Mouse (Mus musculus) forebrain, embryonic 11.5 days (tissue): Measurements from ENCODE around the gene H13. TPM values are rescaled to one million over a fixed set of nuclear protein-coding genes. Genes with fewer than 3 reads are reported as not detected.

Source experiments
- ATAC-seq: fragments of 200-750 bp; cut with Nextera tagmentation; replicated peaks from 2 replicates; pipeline ENCODE4 v1.8.0; 2017; ENCODE audit warnings: moderate TSS enrichment; ENCODE audit not compliant: low FRiP score
- DNase-seq: peaks from one replicate; pipeline ENCODE4 v3.0.0-alpha.2; 2017; ENCODE audit warnings: low spot score
- H3K27ac ChIP-seq: fragments of 300-500 bp; sonication (generic); 2 replicates; pipeline ENCODE4 v1.5.1; 2014; ENCODE audit warnings: low read depth, low read length
- H3K27me3 ChIP-seq: fragments of 300-500 bp; sonication (generic); 2 replicates; pipeline ENCODE4 v1.6.1; 2014; ENCODE audit warnings: mild to moderate bottlenecking, low read length, mixed read lengths; ENCODE audit not compliant: control insufficient read depth, insufficient read depth
- H3K36me3 ChIP-seq: fragments of 300-500 bp; sonication (generic); 2 replicates; pipeline ENCODE4 v1.6.1; 2014; ENCODE audit warnings: mild to moderate bottlenecking, low read length, moderate library complexity, mixed read lengths; ENCODE audit not compliant: control insufficient read depth, insufficient read depth
- H3K4me1 ChIP-seq: fragments of 300-500 bp; sonication (generic); replicated peaks from 2 replicates; pipeline ENCODE4 v1.6.1; 2014; ENCODE audit warnings: low read length, mixed read lengths; ENCODE audit not compliant: control insufficient read depth, insufficient read depth
- H3K4me2 ChIP-seq: fragments of 300-500 bp; sonication (generic); 2 replicates; pipeline ENCODE4 v1.6.1; 2014; ENCODE audit warnings: low read depth, mild to moderate bottlenecking, low read length, moderate library complexity, mixed read lengths; ENCODE audit not compliant: severe bottlenecking
- H3K4me3 ChIP-seq: fragments of 300-500 bp; sonication (generic); 2 replicates; pipeline ENCODE4 v1.5.1; 2014; ENCODE audit warnings: low read depth, low read length
- H3K9ac ChIP-seq: fragments of 300-500 bp; sonication (generic); 2 replicates; pipeline ENCODE4 v1.6.1; 2014; ENCODE audit warnings: low read length
- H3K9me3 ChIP-seq: fragments of 300-500 bp; sonication (generic); 2 replicates; pipeline ENCODE4 v1.6.1; 2016; ENCODE audit warnings: low read length, mixed read lengths; ENCODE audit not compliant: control insufficient read depth
- WGBS: fragments of 180-500 bp; shearing (Covaris S2); extraction: QIAGEN DNeasy Blood & Tissue Kit; methylation state at CpG from one replicate; pipeline ENCODE4 v1.1.7; 2014; 5-methylcytosine and 5-hydroxymethylcytosine counted together
- polyA plus RNA-seq: library from polyadenylated mRNA; unstranded; fragments of >200 nt; fragmentation: Nextera tagmentation; extraction: Ambion mirVana; gene quantifications from 2 replicates; pipeline ENCODE4 v1.2.1, GENCODE M21; 2014

The H13 gene
- polyA plus RNA-seq, 1 experiment from 2014 or later: 110 TPM

DNA sequence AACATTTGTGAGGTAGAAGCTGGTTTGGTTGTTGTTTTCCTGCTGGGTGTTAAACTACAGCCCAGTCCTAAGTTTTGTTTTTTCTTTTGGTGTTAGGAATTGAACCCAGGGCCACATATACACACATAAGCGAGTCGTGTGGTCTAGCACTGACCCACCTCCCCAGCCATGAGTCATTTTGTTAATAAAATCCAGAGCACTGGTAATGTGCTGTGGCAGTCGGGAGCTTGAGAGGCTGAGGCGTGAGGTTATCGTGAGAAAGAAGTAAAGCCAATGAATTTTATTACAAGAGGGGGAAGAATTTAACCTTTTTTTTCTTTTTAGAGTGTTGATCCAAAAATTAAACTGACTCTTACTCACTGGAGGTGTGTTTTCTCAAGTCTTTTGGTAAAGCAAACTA, 13.8 kb downstream of the H13 start:
- Histone ChIP-seq H3K9me3 (no peaks in the 10 kb centered on the region), H3K27me3 (no peaks in the 10 kb centered on the region), H3K36me3 (peaks cover 43% of the 10 kb centered on the region), H3K4me2 (no peak overlapping the region), H3K27ac (no peak overlapping the region), H3K4me1 (no peaks in the 10 kb centered on the region), H3K9ac (no peak overlapping the region), H3K4me3 (no peak overlapping the region)
- 92% methylated on average over 5 of the region's 5 CpGs for WGBS
- no peak for ATAC-seq
- no peak for DNase-seq

- Histone ChIP-seq H3K4me3 (peak overlapping the region; percentile 11), H3K36me3 (peaks cover 37% of the 10 kb centered on the region), H3K4me2 (peak overlapping the region; percentile 38; the same call in 1 of the 2 replicates), H3K27ac (peak overlapping the region; percentile 15; the same call in 1 of the 2 replicates), H3K27me3 (no peaks in the 10 kb centered on the region), H3K9me3 (no peaks in the 10 kb centered on the region), H3K4me1 (no peaks in the 10 kb centered on the region), H3K9ac (peak overlapping the region; percentile 12; the same call in 1 of the 2 replicates)
- WGBS: 62% methylated on average over 12 of the region's 12 CpGs
- DNase-seq (no peak), ATAC-seq (peak; percentile 36)
These were observed 17.1 kb downstream of the H13 start for GRCm38 (mm10) chr2:152686399-152686798.

DNA sequence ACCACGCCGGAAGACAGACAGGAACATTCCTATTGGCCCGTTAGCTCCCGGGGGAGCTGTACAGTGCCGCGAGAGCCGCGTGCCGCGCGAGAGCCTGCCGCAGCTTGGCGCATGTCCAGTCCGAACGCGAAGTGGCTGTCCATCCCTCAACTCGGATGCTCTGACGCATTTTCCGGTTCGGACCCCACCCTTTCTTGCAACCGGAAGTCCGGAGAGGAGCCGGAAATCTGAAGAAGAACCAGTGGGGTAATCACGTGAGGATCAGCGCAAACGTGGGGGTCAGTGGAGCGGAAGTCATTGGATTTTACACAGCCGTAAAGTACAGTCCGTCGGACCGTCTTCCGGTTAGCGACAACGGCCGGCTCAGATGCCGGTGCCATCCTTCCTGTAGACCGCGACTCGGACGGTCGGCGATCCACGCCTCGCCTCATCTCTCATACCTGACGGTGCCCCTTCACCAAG, 17.6 kb downstream of the H13 start, which contains the start of gene Mcts2:
Mcts2 (plus strand) TSS at position 230 of the 462 bp plus-strand sequence.
- Histone ChIP-seq H3K9me3 (no peaks in the 10 kb centered on the region), H3K4me2 (peak within 1 kb of the TSS; percentile 63), H3K27me3 (no peaks in the 10 kb centered on the region), H3K4me1 (no peaks in the 10 kb centered on the region), H3K36me3 (peaks cover 37% of the 10 kb centered on the region), H3K4me3 (peak within 1 kb of the TSS; percentile 35), H3K9ac (peak within 1 kb of the TSS; percentile 43; the same call in 1 of the 2 replicates), H3K27ac (peak within 1 kb of the TSS; percentile 15; the same call in 1 of the 2 replicates)
- DNase-seq (peak; percentile 94), ATAC-seq (peak; percentile 97)
- WGBS: 50% methylated on average over 45 of the region's 45 CpGs

- H3K9ac ChIP-seq: no peak overlapping the region
- WGBS: 77% methylated on average over 7 of the region's 7 CpGs
These were observed 22.4 kb downstream of the H13 start for GRCm38 (mm10) chr2:152691564-152692217.

DNA sequence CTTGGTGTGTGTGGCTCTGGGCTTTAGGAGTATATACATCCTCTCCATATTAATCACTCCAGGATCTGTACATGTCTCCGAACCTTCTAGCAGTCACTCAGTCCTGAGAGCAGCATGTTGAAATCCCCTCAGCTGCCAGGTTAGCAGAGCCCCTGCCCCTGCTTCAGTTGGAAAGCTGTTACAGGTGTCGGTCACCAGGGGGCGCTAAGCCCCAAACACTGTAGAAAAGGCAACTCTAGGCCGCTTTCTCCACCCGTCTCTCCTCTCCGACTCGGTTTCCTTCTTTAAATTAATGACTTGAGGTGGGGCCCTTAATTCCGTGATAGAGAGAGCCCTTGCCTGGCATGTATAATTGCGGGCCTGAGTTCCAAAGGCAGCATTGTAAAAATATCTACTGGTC, 24.0 kb downstream of the H13 start:
- peak; percentile 86 for DNase-seq
- no peak overlapping the region for H3K4me3 ChIP-seq
- H3K9me3 ChIP-seq: no peaks in the 10 kb centered on the region
- H3K36me3 ChIP-seq: no peaks in the 10 kb centered on the region; the same call in 1 of the 2 replicates
- WGBS: 25% methylated on average over 9 of the region's 9 CpGs
- H3K27ac ChIP-seq: no peak overlapping the region
- H3K27me3 ChIP-seq: no peaks in the 10 kb centered on the region
- peak overlapping the region; percentile 36 for H3K4me2 ChIP-seq
- no peaks in the 10 kb centered on the region for H3K4me1 ChIP-seq
- H3K9ac ChIP-seq: peak overlapping the region; percentile 30; the same call in 1 of the 2 replicates
- ATAC-seq: peak; percentile 34

More at GRCm38 (mm10) chr2:152691564-152692217, 22.4 kb downstream of the H13 start:
- Histone ChIP-seq H3K4me3 (no peak overlapping the region), H3K4me2 (no peak overlapping the region), H3K36me3 (peaks cover 8% of the 10 kb centered on the region), H3K27ac (no peak overlapping the region), H3K4me1 (no peaks in the 10 kb centered on the region), H3K9me3 (no peaks in the 10 kb centered on the region), H3K27me3 (no peaks in the 10 kb centered on the region)
- ATAC-seq (no peak), DNase-seq (no peak)

GRCm38 (mm10) chr2:152693735-152694134, 24.5 kb downstream of the H13 start:
- no peak for DNase-seq
- Histone ChIP-seq H3K36me3 (no peaks in the 10 kb centered on the region; the same call in 1 of the 2 replicates), H3K9ac (peak overlapping the region; percentile 30; the same call in 1 of the 2 replicates), H3K4me3 (no peak overlapping the region), H3K27ac (no peak overlapping the region), H3K9me3 (no peaks in the 10 kb centered on the region), H3K27me3 (no peaks in the 10 kb centered on the region), H3K4me2 (peak overlapping the region; percentile 36), H3K4me1 (no peaks in the 10 kb centered on the region)
- no peak for ATAC-seq
- 85% methylated on average over 13 of the region's 13 CpGs for WGBS

- no peak overlapping the region for H3K27ac ChIP-seq
- DNase-seq (no peak), ATAC-seq (no peak)
- no peaks in the 10 kb centered on the region for H3K27me3 ChIP-seq
- H3K4me3 ChIP-seq: no peak overlapping the region
- H3K9ac ChIP-seq: no peak overlapping the region
- WGBS: 84% methylated on average over 7 of the region's 7 CpGs
- H3K4me1 ChIP-seq: no peaks in the 10 kb centered on the region
- no peaks in the 10 kb centered on the region; the same call in 1 of the 2 replicates for H3K36me3 ChIP-seq
- H3K9me3 ChIP-seq: no peaks in the 10 kb centered on the region
- H3K4me2 ChIP-seq: no peak overlapping the region
These were observed 25.4 kb downstream of the H13 start for GRCm38 (mm10) chr2:152694708-152695107.

DNA sequence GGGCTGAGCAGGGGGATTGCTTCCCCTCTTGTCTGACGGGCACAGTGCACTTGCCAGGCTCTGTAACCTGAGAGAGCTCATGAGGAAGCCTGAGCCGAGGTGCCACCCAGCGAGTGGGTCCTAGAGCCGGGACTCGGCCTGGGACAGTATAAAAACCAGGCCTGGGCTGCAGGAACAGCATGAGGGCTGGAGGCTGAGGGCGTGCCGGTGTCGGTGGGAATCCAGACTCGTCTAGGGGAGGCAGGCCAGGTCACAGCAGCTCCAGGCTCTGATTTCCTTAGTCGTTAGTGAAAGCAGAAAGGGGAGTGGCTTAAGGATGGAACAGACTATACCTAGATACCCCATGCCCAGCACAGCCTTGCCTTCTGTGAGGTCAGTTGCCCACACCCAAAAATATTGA, 26.8 kb downstream of the H13 start:
- peak overlapping the region; percentile 30; the same call in 1 of the 2 replicates for H3K9ac ChIP-seq
- 79% methylated on average over 10 of the region's 10 CpGs for whole genome bisulfite sequencing
- no peak overlapping the region for H3K4me2 ChIP-seq

More for the DNA sequence above, 26.8 kb downstream of the H13 start:
- H3K36me3 ChIP-seq: peaks cover 8% of the 10 kb centered on the region; the same call in 1 of the 2 replicates
- DNase-seq (no peak), ATAC-seq (no peak)
- no peaks in the 10 kb centered on the region for H3K9me3 ChIP-seq
- no peak overlapping the region for H3K4me3 ChIP-seq
- H3K27ac ChIP-seq: no peak overlapping the region
- H3K27me3 ChIP-seq: no peaks in the 10 kb centered on the region
- no peaks in the 10 kb centered on the region for H3K4me1 ChIP-seq
